Mouse (Mus musculus): ENCODE measurements around the gene Skap2. TPM values are rescaled to one million over a fixed set of nuclear protein-coding genes. Genes with fewer than 3 reads are reported as not detected.

Skap2 gene
- polyA plus RNA-seq, 1 experiment from 2014 or later, result 36.9 TPM

GRCm38 (mm10) chr6:52009385-52009784 is 3.0 kb downstream of the Skap2 start:
- Histone ChIP-seq H3K9ac (ENCODE audit: low read length) (no peak overlapping the region), H3K4me2 (ENCODE audit: low read length) (no peak overlapping the region), H3K4me1 (replicated peaks; ENCODE audit: control insufficient read depth, insufficient read depth, low read length) (peaks cover 25% of the 10 kb centered on the region), H3K27me3 (replicated peaks; ENCODE audit: control insufficient read depth, insufficient read depth, low read length) (peaks cover 15% of the 10 kb centered on the region; the same call in 1 of the 2 replicates), H3K9me3 (ENCODE audit: control insufficient read depth, low read length) (no peaks in the 10 kb centered on the region), H3K27ac (ENCODE audit: low read depth) (no peak overlapping the region), H3K36me3 (ENCODE audit: control insufficient read depth, insufficient read depth, low read length) (no peaks in the 10 kb centered on the region), H3K4me3 (ENCODE audit: low read depth, low read length) (no peak overlapping the region)
- DNase-seq (ENCODE audit: low spot score) (no peak), ATAC-seq (replicated peaks; ENCODE audit: low FRiP score, low TSS enrichment, low read depth) (no peak)
- 42% methylated on average over 6 of the region's 6 CpGs for WGBS

- H3K9ac ChIP-seq (ENCODE audit: low read length), result no peak overlapping the region
- peaks cover 20% of the 10 kb centered on the region for H3K27me3 ChIP-seq (replicated peaks; ENCODE audit: control insufficient read depth, insufficient read depth, low read length)
- WGBS, result 36% methylated on average over 3 of the region's 3 CpGs
- no peaks in the 10 kb centered on the region for H3K36me3 ChIP-seq (ENCODE audit: control insufficient read depth, insufficient read depth, low read length)
- DNase-seq (ENCODE audit: low spot score) (no peak), ATAC-seq (replicated peaks; ENCODE audit: low FRiP score, low TSS enrichment, low read depth) (no peak)
- no peaks in the 10 kb centered on the region for H3K9me3 ChIP-seq (ENCODE audit: control insufficient read depth, low read length)
- H3K4me2 ChIP-seq (ENCODE audit: low read length), result no peak overlapping the region
- peaks cover 25% of the 10 kb centered on the region for H3K4me1 ChIP-seq (replicated peaks; ENCODE audit: control insufficient read depth, insufficient read depth, low read length)
- H3K4me3 ChIP-seq (ENCODE audit: low read depth, low read length), result no peak overlapping the region
- H3K27ac ChIP-seq (ENCODE audit: low read depth), result no peak overlapping the region
Observed at GRCm38 (mm10) chr6:52008757-52009156, 3.6 kb downstream of the Skap2 start.

GRCm38 (mm10) chr6:52006649-52007218 is 5.6 kb downstream of the Skap2 start:
- Histone ChIP-seq H3K4me3 (ENCODE audit: low read depth, low read length) (peak overlapping the region; percentile 27; the same call in 1 of the 2 replicates), H3K27me3 (replicated peaks; ENCODE audit: control insufficient read depth, insufficient read depth, low read length) (peaks cover 20% of the 10 kb centered on the region), H3K27ac (ENCODE audit: low read depth) (peak overlapping the region; percentile 40; the same call in 1 of the 2 replicates), H3K4me1 (replicated peaks; ENCODE audit: control insufficient read depth, insufficient read depth, low read length) (peaks cover 22% of the 10 kb centered on the region), H3K9ac (ENCODE audit: low read length) (peak overlapping the region; percentile 46), H3K9me3 (ENCODE audit: control insufficient read depth, low read length) (no peaks in the 10 kb centered on the region), H3K36me3 (ENCODE audit: control insufficient read depth, insufficient read depth, low read length) (no peaks in the 10 kb centered on the region), H3K4me2 (ENCODE audit: low read length) (peak overlapping the region; percentile 59)
- DNase-seq (ENCODE audit: low spot score) (no peak), ATAC-seq (replicated peaks; ENCODE audit: low FRiP score, low TSS enrichment, low read depth) (no peak)
- WGBS, result 22% methylated on average over 13 of the region's 13 CpGs

GRCm38 (mm10) chr6:52005963-52006648 is 6.2 kb downstream of the Skap2 start:
- ATAC-seq (replicated peaks; ENCODE audit: low FRiP score, low TSS enrichment, low read depth) (no peak), DNase-seq (ENCODE audit: low spot score) (peak; percentile 75)
- Histone ChIP-seq H3K27me3 (replicated peaks; ENCODE audit: control insufficient read depth, insufficient read depth, low read length) (peaks cover 20% of the 10 kb centered on the region), H3K4me3 (ENCODE audit: low read depth, low read length) (peak overlapping the region; percentile 27), H3K27ac (ENCODE audit: low read depth) (peak overlapping the region; percentile 40; the same call in 1 of the 2 replicates), H3K4me2 (ENCODE audit: low read length) (peak overlapping the region; percentile 59), H3K9me3 (ENCODE audit: control insufficient read depth, low read length) (no peaks in the 10 kb centered on the region), H3K4me1 (replicated peaks; ENCODE audit: control insufficient read depth, insufficient read depth, low read length) (peaks cover 22% of the 10 kb centered on the region), H3K9ac (ENCODE audit: low read length) (peak overlapping the region; percentile 46), H3K36me3 (ENCODE audit: control insufficient read depth, insufficient read depth, low read length) (no peaks in the 10 kb centered on the region)
- 15% methylated on average over 19 of the region's 19 CpGs for WGBS

- peak overlapping the region; percentile 59 for H3K4me2 ChIP-seq (ENCODE audit: low read length)
- H3K4me1 ChIP-seq (replicated peaks; ENCODE audit: control insufficient read depth, insufficient read depth, low read length), result peaks cover 22% of the 10 kb centered on the region
- H3K27me3 ChIP-seq (replicated peaks; ENCODE audit: control insufficient read depth, insufficient read depth, low read length), result peaks cover 20% of the 10 kb centered on the region
- no peaks in the 10 kb centered on the region for H3K9me3 ChIP-seq (ENCODE audit: control insufficient read depth, low read length)
- 30% methylated on average over 8 of the region's 8 CpGs for whole genome bisulfite sequencing
- DNase-seq (ENCODE audit: low spot score), result no peak
- no peak for ATAC-seq (replicated peaks; ENCODE audit: low FRiP score, low TSS enrichment, low read depth)
- peak overlapping the region; percentile 46 for H3K9ac ChIP-seq (ENCODE audit: low read length)
- H3K36me3 ChIP-seq (ENCODE audit: control insufficient read depth, insufficient read depth, low read length), result no peaks in the 10 kb centered on the region
- 0 out of 2 replicates have a peak overlapping the region, but pooled peaks have one; percentile 40 for H3K27ac ChIP-seq (ENCODE audit: low read depth)
- H3K4me3 ChIP-seq (ENCODE audit: low read depth, low read length), result peak overlapping the region; percentile 27
Observed at GRCm38 (mm10) chr6:52005616-52005962, 6.8 kb downstream of the Skap2 start.

GRCm38 (mm10) chr6:52004995-52005394 is 7.4 kb downstream of the Skap2 start:
- WGBS, result 57% methylated on average over 3 of the region's 3 CpGs
- Histone ChIP-seq H3K4me3 (ENCODE audit: low read depth, low read length) (no peak overlapping the region), H3K9ac (ENCODE audit: low read length) (no peak overlapping the region), H3K9me3 (ENCODE audit: control insufficient read depth, low read length) (no peaks in the 10 kb centered on the region), H3K4me1 (replicated peaks; ENCODE audit: control insufficient read depth, insufficient read depth, low read length) (peaks cover 22% of the 10 kb centered on the region), H3K27me3 (replicated peaks; ENCODE audit: control insufficient read depth, insufficient read depth, low read length) (peaks cover 20% of the 10 kb centered on the region), H3K27ac (ENCODE audit: low read depth) (no peak overlapping the region), H3K4me2 (ENCODE audit: low read length) (peak overlapping the region; percentile 59), H3K36me3 (ENCODE audit: control insufficient read depth, insufficient read depth, low read length) (no peaks in the 10 kb centered on the region)
- DNase-seq (ENCODE audit: low spot score) (peak; percentile 72), ATAC-seq (replicated peaks; ENCODE audit: low FRiP score, low TSS enrichment, low read depth) (no peak)

GRCm38 (mm10) chr6:52002676-52003075 is 9.7 kb downstream of the Skap2 start:
- Histone ChIP-seq H3K9me3 (ENCODE audit: control insufficient read depth, low read length) (no peaks in the 10 kb centered on the region), H3K4me3 (ENCODE audit: low read depth, low read length) (no peak overlapping the region), H3K4me2 (ENCODE audit: low read length) (no peak overlapping the region), H3K4me1 (replicated peaks; ENCODE audit: control insufficient read depth, insufficient read depth, low read length) (peaks cover 17% of the 10 kb centered on the region), H3K36me3 (ENCODE audit: control insufficient read depth, insufficient read depth, low read length) (no peaks in the 10 kb centered on the region), H3K27ac (ENCODE audit: low read depth) (no peak overlapping the region), H3K27me3 (replicated peaks; ENCODE audit: control insufficient read depth, insufficient read depth, low read length) (peaks cover 14% of the 10 kb centered on the region), H3K9ac (ENCODE audit: low read length) (no peak overlapping the region)
- peak; percentile 60 for DNase-seq (ENCODE audit: low spot score)
- ATAC-seq (replicated peaks; ENCODE audit: low FRiP score, low TSS enrichment, low read depth), result 0 out of 2 replicates have a peak, but pooled peaks have one; percentile 47
- 32% methylated on average over 8 of the region's 8 CpGs for WGBS

GRCm38 (mm10) chr6:51999157-51999478 is 13.2 kb downstream of the Skap2 start:
- no peaks in the 10 kb centered on the region for H3K9me3 ChIP-seq (ENCODE audit: control insufficient read depth, low read length)
- no peak overlapping the region for H3K27ac ChIP-seq (ENCODE audit: low read depth)
- no peaks in the 10 kb centered on the region for H3K36me3 ChIP-seq (ENCODE audit: control insufficient read depth, insufficient read depth, low read length)
- peaks cover 2% of the 10 kb centered on the region for H3K27me3 ChIP-seq (replicated peaks; ENCODE audit: control insufficient read depth, insufficient read depth, low read length)
- H3K4me2 ChIP-seq (ENCODE audit: low read length), result no peak overlapping the region
- no peak overlapping the region for H3K4me3 ChIP-seq (ENCODE audit: low read depth, low read length)
- DNase-seq (ENCODE audit: low spot score), result no peak
- 86% methylated on average over 4 of the region's 4 CpGs for WGBS
- H3K9ac ChIP-seq (ENCODE audit: low read length), result no peak overlapping the region
- H3K4me1 ChIP-seq (replicated peaks; ENCODE audit: control insufficient read depth, insufficient read depth, low read length), result no peaks in the 10 kb centered on the region
- no peak for ATAC-seq (replicated peaks; ENCODE audit: low FRiP score, low TSS enrichment, low read depth)

Measured in intestine, embryonic 14.5 days (tissue).